Mouse (Mus musculus) monocyte, adult 2 months (primary cell): ENCODE results near the gene Gtf2h4.

Experiments used
- DNase-seq, 2 experiments: peaks; one replicate each; pipeline ENCODE4 v3.0.0; 2022; ENCODE audit warnings: low spot score in 2 of 2, low read depth in 1 of 2

The Gtf2h4 gene

DNA sequence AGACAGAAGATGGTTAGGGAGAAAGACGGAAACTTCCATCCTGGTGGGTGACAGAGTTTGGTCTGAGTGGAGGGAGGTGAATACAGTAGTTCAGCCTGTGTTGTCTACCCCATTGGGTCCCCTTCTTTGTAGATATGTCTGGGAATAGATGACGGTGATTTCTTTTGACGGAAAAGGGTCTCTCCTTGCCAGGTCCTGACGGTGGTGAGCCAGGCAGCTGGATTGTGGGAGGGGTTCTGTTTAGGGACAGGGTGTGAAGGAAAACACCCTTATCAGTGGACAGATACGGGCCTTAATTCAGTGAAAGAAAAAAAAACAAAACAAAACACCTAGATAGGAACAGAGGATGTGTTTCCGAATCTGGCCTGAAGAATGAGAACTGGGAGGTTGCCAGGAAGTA is 34.2 kb downstream of the Gtf2h4 start:
- no peak for DNase-seq

DNA sequence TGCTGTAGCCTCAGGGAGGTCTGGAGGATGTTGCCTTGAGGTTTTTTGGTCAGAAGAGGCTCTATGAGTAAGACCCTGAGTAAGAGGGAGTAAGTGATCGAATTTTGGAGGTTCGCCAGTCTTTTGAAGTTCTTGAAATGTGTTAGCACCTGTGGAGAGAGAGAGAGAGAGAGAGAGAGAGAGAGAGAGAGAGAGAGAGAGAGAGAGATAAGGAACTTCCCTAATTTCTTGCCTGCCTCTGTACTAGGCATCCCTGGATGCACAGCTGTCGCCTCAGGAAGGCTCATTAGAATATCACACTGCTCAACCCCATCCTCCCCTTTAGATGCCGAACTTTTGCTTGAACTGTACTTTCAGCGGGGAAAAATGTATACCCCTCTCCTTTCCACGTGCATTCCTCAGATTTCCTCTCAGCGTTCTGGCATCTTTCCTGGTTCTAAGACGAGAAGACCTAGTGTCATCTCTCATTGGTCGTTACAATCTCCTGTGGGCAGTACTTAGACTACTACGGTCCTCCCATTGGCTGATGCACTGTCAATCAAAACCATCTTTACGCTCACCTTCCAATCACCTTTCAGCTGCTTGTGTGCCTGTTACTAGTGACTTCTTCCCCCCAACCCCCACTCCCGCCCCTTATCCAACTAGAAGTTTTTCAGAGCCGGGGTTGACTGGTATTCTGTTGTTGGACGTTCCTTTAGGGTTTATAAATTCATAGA is 34.9 kb downstream of the Gtf2h4 start:
- no peak for DNase-seq

DNA sequence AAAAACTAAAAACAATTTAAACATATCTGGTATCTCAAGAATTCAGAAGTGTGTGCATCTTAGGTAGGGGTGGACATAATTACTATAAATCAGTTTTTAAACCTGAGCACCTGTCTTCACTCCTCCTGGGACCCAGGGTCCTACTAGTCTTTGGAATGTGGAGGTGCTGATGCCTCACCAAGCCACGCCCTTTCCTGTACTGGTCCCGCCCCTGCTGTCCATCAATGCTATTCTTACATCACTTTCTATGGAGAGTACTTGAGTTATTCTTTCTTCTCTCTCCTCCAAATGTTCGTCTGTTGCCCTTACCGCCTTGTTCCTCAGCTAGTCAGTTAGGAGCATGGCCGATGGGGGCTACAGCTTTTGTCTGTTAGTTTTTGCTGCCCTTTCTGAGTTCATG is 37.2 kb downstream of the Gtf2h4 start:
- DNase-seq, result no peak

DNA sequence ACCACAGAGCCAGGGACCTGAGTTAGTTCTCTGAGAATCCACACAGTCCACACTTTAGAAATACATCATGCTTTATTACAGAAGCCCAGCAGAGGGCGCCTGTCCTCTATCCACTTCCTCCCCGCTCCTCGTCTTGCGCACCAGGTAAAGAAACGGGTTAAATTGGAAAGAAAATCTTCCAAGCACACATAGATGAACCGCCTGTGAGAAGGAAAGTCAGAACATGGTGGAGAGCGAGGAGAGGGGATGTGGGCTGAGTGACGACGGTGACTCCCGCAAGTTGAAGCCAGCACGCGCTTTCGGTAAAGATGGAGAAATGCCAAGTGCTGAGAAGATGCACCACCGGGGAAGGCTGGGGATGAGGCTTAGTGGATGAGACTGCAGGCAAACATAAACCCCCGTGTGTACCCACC is 37.8 kb downstream of the Gtf2h4 start:
- DNase-seq, result peak; percentile 21 to 38

DNA sequence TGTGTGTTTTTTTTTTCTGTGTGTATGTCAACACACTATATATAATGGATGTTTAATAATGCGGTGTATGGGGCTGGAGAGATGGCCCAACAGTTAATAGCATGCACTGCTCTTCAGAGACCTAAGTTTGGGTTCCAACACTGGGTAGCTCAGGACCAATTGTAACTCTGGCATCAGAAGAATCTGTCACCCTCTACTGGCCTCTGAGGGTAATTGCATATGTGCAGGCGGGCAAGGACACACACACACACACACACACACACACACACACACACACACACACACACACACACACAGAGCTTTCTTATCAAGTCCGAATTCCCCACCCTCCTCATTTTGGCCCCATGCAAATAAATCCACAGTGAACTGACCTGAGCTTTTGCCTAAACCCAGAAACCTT is 38.3 kb downstream of the Gtf2h4 start:
- DNase-seq, result no peak

DNA sequence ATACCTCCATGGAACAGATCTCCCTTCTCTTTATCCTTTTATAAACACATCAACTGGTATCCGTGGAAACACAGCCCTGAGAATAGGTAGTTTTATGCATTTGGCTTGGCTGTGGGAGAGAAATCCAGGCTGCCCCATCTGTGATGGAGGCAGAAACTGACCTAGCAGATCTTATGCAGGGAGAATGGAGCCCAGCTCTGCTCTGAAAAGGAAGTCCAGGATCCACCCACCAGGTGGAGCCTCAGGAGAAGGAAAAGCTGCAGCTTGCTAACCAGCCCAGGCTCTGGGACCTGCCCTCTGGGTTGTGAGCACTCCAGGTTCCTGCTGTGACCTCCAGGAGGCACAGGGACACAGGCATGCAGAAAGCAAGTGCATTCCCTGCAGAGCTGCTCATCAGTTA is 39.5 kb downstream of the Gtf2h4 start:
- DNase-seq, result no peak

DNA sequence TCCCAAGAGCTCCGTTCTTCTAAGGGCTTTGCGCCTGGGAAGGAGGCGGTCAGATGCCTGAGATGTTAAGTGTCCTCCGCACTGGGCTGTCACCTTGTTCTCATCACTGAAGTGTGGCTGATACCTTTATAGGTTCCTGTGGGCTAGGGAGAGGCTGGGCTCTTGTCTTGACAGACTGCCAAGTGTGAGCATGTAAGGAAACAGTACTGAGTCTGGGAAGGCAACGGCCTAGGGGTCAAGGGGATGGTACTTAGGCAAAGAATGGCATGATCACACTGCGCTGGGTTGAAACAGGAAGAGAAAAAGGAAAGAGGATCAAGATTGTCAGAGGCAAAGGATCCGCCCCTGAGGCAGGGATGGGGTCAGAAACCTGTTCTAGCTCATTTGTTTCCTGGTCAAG is 47.0 kb downstream of the Gtf2h4 start, which contains the start of gene Gm9573:
TSS of gene Gm9573 (minus strand) at position 101 of the 400 bp plus-strand sequence.
- DNase-seq, result no peak
